Mouse (Mus musculus) embryonic fibroblast, embryonic 13.5 days (primary cell): ENCODE results near the gene Abcc10.

ENCODE experiments used
- CTCF ChIP-seq: IDR thresholded peaks from 2 replicates; pipeline ENCODE4 v1.5.1; 2011; ENCODE audit warnings: mild to moderate bottlenecking, control low read depth, low read length, moderate library complexity, borderline replicate concordance; ENCODE audit not compliant: insufficient read depth
- POLR2A ChIP-seq: IDR thresholded peaks from 2 replicates; pipeline ENCODE4 v1.6.1; 2011; ENCODE audit warnings: low read depth, mild to moderate bottlenecking, control low read depth, low read length, moderate library complexity

DNA sequence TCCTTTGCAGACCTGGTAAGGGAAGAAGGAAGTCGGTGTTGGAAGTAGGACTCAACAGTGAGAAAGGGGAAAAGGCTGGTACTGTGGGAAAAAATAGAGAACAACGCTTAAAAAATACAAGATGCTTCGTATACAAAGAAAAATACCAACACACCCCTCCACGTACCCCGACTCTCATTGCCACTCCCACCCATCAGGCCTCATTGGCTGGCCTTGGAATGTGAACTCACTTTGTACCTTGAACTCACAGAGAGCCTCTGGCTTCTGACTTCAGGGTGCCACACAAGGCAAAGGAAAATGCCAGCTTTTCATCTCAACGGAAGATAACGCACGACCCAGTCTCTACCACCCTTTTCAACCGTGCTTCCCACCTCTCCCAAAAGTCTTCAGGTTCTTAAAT is 45.0 kb downstream of the Abcc10 start:
- TF ChIP-seq CTCF (no peak), POLR2A (no peak; the same call in 1 of the 2 replicates)
